Mouse (Mus musculus) layer of hippocampus, adult 9-11 months (tissue): ENCODE results near the gene Btrc.

Experiments
- DNase-seq: peaks from one replicate; pipeline ENCODE4 v3.0.0; 2022

Gene Btrc

DNA sequence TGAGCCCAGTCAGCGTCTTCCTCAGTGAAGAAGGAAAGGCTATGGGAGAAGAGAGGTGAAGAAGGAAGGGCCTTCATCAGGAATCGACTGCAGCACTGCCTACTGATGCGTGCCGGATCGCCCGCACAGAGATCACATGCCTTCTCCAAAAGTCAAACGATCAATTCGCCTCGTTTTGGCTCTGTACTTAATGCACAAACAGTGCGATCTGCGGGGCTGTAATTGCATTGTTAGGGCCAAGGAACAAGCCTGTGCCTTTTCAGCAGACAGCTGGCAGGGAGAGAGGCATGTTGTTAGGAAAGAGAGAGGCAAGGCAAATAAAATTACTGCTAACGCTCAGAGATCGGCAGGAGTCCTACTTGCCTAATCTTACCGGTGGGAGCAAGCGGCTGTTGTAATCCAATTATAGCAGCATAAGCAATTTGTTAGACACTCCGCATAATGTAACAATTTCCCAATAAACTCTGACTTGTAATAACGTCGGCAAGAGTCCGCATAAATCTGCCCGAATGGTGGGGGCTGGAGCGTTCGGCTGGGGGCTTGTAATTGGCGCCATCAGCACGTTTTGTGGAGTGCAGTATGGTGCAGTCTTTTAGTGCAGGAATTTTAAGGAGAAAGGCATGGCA lies 112.5 kb downstream of the Btrc start:
- DNase-seq: peak; percentile 81

DNA sequence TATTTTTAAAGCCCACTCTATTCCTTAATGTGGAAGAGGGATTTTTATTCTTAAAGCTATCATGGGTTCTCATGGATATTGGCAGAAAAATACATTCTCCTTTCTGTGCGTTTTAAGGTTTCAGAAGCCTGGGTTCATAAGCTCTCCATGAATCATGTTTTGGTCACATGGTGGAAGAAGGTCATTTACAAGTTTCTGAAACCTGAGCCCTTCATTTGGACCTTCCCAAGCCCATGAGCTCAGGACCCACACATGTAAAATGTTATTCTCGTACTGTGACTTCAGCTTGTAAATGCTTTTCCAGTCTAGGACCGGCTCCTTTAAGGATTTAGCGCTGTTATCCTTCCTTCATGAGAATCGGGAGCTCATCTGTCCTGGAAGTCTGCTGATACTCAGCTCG lies 116.0 kb downstream of the Btrc start:
- DNase-seq: no peak

DNA sequence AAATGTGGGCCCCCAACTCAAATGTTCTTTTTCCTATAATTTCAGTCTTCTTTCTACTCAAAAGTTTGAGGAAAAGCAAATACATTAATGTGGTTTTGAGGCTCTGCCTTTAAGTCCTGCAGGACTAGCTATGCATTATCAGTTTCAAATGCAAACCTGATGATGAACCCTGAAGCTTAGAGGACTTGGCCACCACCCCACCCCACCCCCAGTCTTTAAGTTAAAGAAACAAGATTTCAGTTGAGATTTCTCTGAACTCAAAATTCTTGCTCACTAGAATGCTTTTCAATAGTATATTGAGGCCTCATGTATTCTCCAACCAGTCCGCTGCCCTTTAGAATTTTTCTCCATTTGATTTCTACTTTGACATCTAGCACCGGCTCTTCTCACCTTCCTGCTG lies 117.0 kb downstream of the Btrc start:
- DNase-seq: no peak

DNA sequence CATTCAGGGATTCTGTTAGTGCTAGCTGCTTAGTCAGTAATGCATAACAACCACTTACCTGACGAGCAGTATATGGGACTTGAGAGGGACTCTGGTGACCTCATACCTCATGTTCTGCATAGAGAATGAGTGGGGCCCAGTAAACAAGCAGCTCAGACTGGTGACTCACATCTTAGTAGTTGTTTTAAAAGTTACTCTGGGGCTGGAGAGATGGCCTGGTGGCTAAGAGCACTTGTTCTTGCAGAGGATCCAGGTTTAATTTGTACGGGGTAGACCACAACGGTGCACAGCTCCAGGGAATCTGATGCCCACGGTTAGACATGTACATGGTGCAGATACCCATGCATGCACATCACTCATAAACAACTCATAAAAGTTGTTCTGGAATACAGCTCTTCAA lies 117.4 kb downstream of the Btrc start:
- no peak for DNase-seq

DNA sequence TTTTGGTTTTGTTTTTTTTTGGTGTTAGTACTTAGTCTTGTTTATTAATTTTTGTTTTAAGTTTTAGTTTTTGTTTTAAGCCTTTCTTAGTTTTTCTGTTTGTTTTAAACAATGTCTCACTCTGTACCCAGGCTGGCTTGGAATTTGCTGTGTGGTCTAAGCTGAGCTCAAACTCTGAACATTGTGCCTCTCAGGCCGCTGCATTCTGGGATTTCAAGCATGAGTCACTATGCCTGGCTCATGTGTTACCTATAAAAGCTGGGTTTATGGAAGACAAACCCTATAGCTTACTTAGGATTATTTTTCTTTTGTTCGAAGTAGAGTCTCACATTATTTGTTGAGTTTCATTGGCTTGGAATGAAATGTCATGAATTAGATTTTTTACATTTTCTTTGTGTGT lies 119.9 kb downstream of the Btrc start:
- DNase-seq: no peak

DNA sequence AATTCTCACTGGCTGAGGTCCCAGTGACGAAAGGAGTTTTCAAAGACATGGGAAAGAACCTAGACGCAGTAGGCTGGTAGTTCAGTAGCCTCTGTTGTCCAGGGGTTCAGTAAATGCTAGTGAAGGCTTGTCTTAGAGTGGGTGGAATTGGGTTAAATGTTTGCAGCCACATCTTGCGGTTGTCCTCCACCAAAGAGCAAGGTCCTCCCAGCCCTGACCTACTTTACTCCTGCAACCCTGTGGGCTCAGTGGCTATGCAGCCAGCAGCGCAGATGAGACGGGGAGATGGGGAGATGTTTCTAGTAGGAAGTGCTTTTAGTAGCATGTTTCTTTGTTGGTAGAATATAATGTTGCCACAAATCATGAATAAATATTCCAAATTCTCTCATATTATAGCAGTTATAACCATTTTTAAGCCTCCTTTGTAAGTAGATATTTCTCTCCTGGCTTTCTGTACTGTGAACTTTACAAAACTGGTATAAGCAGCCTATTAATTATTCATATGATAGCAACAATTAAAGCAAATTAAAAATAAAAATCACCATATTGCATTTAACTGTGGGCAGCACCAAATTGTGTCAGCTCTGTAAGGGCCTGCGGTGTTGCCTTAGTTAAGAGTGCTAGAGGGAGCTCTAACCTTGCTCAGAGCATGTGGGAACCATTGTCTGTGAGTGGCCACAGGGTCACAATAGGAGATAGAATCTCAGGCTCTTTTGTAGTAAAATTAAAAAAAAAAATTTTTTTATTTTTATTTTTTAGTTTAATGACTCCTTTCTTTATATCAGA lies 122.9 kb downstream of the Btrc start:
- DNase-seq: no peak

DNA sequence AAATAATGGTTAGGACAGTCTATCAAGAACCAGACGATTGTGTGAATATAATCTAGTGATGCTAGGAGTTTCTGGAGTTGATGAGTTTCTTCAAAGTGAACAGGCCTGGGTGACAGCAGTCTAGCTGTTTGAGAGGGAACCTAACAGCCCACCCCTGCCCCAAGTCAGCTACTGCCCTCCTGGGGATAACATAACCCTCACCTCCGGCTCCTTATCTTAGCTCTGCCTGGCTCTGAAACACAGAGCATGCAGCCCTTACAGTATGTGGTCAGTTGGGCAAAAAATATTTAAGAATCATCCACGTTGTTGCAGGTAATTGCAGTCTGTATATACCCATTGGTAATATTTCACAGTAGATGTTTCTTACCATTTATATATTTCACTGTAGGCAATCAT lies 123.5 kb downstream of the Btrc start:
- no peak for DNase-seq

DNA sequence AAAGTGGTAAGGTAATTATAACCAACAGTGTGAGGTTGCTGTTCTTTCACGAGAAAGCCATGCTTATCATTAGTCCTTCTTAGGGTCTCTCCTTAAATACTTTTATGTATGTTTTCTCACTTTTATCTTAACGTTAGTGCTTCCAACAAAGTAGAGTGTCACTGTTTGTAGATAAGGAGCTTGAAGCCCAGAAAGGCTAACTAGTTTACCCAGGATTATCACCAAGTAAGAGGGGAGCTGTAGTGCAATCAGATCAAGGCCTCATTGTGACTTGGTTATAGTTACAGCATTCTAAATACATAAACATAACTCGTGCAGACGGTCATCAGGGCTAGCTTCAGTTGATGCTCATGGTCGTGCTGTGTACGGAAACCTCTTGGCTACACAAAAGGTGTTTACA lies 126.4 kb downstream of the Btrc start:
- no peak for DNase-seq

DNA sequence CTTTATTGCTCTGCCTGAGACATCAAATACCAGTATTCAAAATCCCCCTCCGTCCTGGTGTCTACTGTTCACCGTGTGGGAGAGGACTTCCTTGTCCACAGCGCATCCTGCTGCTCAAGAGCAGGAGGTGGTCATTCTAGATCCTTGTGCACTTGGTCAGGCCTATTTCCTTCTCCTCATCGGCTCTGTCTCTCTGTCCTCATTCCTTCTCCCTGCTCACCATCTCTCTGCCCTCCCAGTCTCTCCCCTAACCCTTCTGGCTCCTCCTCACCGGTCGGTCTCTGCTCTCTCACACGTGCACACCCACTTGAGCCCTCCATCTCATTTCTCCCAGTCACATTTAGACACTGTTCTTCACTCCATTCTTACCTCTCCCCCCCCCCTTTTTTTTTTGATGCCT lies 127.7 kb downstream of the Btrc start:
- DNase-seq: no peak

DNA sequence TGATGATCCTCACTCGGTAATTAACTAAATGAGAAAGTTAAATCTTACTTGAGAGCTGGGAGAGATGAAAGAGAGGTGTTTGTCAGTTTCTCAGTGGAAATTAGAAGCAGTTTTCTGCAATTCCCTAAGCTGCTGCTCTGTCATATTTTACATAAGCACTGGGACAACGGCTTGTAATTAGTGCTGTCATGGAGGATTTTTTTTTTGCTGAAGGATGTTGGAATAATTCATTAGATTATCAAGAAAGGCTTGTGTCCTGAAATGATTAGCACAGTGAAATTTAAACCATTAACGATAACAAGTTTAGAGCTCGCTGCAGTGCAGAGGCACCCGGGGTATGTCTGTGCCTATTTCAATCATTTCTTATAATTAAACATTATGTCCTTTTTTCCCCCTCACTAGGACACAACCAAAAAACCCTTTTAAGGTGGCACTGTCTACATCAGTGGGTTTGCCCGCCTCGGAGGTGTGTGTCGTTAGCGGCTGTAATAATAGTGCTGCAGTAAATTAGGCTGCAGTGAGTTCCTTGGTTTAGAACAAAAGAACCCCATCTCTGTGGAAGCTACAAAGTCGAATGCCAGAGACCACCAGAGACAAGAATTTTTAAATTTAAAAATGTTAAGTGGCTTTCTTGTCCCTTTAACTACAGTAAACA lies 130.7 kb downstream of the Btrc start:
- DNase-seq: no peak

DNA sequence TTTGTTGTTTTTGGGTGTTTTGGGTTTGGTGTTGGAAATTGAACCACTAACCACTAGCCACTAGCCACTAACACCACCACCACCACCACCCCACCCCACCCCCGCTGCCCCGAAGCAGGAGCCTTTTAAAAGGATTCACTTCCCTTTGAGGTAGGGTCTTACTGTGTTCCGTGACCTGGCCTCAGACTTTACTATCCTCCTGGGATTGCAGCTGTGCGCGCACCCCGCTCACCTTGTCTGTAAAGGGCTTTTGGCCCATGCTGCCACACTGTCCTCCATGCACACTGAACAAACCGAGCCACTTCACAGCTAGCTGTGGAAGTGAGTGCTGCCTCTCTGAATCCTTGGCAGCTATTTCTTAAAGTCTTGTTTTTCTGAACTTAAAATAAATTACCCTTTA lies 141.9 kb downstream of the Btrc start:
- DNase-seq: no peak

DNA sequence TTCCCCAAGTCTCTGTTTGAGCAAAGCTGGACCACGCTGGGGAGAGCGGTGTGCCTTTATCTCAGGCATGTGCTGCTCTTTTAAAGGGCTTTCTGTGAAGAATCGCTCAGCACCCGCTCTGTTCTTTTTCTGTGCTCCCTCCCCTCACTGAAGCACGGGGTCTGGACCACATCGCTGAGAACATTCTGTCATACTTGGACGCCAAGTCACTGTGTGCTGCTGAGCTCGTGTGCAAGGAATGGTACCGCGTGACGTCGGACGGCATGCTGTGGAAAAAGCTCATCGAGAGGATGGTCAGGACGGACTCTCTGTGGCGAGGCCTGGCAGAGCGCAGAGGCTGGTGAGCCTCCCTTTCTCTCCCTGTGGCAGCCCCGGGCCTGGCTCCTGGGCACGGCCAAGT lies 144.0 kb downstream of the Btrc start:
- peak; percentile 71 for DNase-seq

DNA sequence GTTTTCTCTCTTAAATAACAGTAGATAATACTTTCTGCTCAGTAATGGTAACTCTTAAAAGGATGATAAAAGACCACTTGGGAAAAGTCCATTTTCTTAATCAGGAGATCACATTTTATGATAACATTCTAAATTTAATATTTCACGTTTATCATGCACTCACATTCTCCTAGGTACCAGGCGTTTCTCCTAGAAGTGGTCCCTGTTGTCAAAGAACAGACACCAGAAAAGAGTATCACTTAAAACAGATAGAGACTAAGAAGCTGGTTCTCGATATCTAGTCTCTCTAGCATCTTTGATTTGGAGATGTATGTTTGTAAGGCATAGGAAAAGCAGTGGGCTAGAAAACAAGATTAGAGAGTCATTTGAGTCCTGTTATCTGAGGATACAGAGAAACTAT lies 147.1 kb downstream of the Btrc start:
- DNase-seq: no peak

DNA sequence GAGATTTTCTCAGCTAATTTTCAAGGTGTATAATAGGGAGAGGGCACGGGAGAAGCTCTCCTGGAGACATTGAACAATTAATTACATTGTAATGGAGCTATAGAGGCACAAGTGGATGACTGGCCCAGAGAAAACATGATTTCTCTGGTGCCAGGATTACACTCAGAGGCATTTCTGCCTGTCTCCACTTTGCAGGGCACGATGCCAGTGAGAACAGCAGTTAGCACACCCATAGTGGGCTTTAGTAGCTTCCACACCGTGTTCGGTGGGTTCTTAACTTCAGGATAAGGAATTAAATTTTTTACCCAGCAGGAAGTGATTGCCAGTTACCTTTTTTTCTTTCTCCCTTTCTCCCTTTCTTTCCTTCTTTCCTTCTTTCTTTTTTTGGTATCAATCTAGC lies 147.9 kb downstream of the Btrc start:
- no peak for DNase-seq

DNA sequence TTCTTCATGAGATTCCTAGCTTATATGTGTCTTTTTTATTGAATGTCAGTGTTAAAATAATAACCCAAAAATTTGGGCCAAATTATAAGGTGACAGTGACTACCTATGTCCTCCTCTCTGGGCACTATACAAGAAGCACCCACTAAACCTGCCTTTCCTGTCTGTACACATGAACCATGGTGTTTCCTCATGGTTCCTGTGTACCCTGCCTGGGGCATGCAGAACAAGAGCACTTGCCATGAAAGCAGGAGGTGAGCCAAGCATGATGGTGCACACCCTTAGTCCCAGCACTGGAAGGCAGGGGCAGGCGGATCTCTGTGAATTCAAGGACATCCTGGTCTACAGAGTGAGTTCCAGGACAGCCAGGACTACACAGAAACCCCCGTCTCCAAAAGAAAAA lies 151.8 kb downstream of the Btrc start:
- DNase-seq: no peak

DNA sequence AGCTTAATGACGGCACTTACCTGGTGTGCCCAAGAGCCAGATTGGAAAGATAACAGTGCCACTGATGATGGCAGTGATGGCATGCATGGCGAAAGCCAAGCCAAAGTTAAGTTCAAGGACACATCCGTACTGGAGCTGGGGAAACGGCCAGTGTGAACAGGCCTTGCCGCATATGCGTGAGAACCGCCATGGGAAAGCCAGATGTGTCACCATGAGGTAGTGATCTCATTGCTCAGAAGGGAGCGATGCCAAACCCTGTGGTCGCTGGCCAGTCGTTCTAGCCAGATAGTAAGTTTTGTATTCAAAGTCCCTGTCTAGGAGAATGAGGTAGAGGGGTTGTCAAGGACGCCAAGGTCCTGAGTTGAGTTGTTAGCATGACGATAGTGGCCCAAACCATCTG lies 152.7 kb downstream of the Btrc start:
- no peak for DNase-seq

DNA sequence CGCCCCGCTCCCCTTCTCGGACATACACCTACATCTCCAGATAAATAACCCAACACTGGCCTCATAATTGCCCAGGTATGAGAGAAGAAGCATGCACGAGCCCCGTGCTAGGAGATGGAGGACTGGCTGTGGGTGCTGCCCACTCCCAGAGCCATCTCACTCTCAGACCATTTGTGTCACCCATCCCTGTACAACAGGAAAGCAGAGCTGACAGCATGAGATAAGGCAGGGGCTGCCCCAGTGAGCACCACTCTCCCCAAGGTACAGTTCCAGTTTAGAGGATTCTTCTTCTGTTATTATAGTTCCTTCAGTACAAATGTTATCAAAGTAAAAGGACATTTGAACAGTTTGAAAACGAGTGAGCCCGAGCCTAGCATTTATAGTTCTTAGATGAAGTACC lies 163.8 kb downstream of the Btrc start:
- DNase-seq: no peak

DNA sequence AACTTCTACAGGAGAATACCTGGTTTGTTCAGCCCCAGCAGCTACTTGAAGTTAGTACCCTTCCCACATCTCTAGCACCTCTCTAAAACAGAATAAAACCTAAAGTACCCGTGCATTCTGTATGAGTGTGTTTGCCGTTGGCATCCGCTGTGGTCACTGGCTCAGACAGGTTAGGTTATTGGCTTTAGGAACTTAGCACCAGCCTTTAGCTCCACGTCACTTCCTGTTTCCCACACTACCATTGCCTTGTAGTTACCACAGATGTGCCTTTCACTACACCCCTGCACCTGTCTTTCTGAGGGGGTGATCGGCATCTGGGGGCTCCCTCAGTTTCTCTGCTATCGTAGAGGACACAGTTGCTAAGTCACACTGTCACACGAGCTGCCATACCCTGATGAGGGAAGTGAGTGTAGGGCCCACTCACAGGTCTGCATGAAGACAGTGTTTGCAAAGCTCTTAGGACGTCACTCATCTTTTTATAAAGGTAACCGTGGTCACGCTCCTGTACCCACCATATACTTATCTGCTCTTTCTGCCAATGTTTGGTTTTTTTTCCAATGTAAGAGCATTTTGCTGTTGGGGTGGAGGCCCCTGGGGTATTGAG lies 164.5 kb downstream of the Btrc start:
- no peak for DNase-seq

DNA sequence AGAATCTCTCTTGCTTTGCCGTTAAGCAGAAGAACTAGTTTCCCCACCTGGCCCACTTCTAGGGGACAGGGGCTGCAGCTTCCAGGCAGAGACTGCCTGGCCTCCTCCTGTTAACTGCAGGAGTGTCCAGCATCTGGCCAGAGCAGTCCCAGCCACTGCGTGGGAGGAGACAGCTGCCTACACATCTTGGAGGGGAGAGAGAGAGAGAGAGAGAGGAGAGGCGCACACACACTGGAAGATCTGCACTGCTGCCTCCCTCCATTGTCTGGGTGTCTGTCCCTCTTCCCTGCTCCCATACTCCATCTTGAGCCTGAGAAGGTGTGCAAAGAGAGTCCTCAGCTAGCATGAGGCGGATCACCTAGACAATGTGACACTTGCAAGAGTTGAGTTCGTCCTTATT lies 165.8 kb downstream of the Btrc start:
- no peak for DNase-seq

DNA sequence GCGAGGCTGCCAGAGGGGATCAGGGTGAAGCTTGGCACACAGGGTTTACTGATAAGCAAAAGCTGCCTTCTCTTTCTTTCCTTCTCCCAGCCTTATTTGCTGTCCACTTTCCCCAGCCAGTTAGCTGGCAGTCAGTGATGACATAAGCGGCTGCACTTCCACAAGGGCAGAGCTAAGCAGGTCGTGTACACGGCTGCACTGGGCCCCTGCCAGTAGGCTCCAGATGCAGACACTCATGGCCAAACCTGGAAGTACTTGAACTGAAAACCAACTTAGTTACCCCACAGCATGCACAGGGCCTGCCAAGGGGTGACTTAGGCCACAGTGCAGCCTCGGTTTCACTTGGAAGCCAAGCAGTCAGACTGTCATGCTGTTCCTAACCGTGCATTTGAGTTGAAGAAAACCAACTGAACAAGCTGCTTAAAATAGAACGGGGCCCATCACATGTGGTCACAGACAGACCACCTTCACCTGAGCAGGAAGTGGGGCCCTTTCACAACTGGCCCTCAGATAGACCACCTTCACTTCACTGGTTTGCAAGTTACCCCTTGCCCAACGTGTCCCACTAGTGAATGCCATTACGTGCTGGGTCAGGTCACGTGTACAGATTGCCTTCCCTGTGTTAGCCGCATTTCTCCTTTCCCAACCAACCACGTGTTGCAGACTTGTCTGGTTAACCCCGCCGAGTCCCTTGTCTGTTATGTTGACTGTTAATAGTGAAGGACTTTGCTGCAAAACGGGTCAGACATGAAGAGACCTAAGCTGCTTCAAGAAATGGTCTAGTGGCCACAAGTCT lies 166.9 kb downstream of the Btrc start:
- DNase-seq: no peak

DNA sequence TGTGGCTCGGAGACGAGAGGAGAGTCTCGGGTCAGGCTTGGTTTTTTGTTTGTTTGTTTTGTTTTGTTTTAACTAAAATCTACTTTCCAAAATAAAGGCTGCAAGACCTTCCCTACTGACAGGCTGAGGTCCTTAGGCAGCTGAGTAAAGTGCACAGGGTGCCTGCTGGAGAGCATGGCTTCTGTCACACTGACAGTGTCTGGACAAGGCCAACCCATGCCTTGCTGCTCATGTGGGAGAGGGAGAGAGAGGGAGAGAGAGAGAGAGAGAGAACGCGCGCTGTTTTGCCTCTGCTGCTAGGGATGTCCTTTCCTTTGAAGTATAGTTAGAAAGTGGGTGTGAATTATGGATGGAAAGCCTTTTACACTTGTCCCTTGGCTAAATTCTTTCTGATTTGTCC lies 168.0 kb downstream of the Btrc start:
- no peak for DNase-seq

DNA sequence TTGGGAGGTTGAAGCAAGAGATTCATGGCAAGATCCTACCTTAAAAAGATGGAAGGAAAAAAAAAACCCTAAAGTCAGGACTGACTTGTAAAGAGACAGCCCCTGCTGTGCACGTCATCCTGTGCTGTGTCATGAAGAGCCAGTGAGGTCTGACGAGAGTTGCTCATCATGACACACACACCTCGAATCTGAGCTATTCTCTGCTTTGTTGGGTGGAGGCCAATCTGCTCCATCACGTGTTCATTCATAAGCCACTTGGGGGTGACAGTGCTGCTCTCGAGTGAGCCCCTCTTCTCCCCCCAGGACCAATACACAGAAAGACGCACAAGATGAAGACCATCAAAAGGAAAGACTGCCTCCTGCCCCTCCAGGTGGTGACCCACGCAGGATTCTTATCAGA lies 170.1 kb downstream of the Btrc start:
- DNase-seq: no peak

DNA sequence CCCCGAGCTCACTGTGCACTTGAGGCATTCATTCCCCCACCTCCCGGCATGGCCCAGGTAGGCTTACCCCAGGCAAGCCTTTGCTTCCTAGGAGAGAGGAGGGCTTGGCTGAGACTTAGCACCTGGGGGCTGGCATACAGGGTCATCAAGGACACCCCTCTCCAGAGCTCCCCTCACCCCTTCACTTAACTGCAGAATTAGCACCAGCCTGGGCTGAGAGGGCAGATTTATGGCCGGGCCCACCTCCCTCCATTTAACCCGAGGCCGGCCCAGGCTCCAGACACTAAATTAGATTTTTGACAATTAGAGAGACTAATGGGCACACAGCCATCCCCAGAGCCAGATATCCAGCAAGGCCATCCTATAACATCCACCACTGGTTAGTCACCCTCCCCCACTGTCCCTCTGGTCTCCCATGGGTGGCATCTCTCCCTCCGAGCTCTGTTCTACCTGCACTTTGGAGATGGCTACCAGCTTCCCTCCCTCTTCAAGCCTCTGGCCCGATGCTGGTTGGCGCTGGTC lies 171.7 kb downstream of the Btrc start:
- no peak for DNase-seq
